Mouse (Mus musculus) cerebellum, postnatal 4 days (tissue): ENCODE results near the gene Capza2.
"Not testable (repeated sequence)": the region's sequence is repeated elsewhere in the genome, so short reads cannot be mapped to it uniquely, and the experiment has no call there.

Experiments used
- DNase-seq, 2 experiments: peaks; one replicate each; pipeline ENCODE4 v3.0.0; 2022; ENCODE audit warnings: low spot score in 2 of 2, mixed read lengths in 1 of 2

The Capza2 gene

GRCm38 (mm10) chr6:17640031-17640430, 4.0 kb downstream of the Capza2 start:
- no peak for DNase-seq

GRCm38 (mm10) chr6:17642739-17643138, 6.7 kb downstream of the Capza2 start:
- no peak for DNase-seq

GRCm38 (mm10) chr6:17646107-17646506, 10.1 kb downstream of the Capza2 start:
- no peak for DNase-seq

- DNase-seq: no peak
Measured at GRCm38 (mm10) chr6:17652132-17652531, 16.1 kb downstream of the Capza2 start.

GRCm38 (mm10) chr6:17655080-17655479, 19.0 kb downstream of the Capza2 start:
- no peak for DNase-seq

GRCm38 (mm10) chr6:17657308-17657707, 21.3 kb downstream of the Capza2 start:
- DNase-seq: no peak

GRCm38 (mm10) chr6:17665348-17665747, 29.3 kb downstream of the Capza2 start:
- DNase-seq: no peak

GRCm38 (mm10) chr6:17666024-17666423, 30.0 kb downstream of the Capza2 start:
- no peak for DNase-seq

GRCm38 (mm10) chr6:17667813-17668212, 31.8 kb downstream of the Capza2 start:
- no peak for DNase-seq

GRCm38 (mm10) chr6:17668334-17668733, 32.3 kb downstream of the Capza2 start:
- DNase-seq: no peak

GRCm38 (mm10) chr6:17669826-17670225, 33.8 kb downstream of the Capza2 start:
- no peak for DNase-seq

GRCm38 (mm10) chr6:17675019-17675756, 39.2 kb downstream of the Capza2 start:
- DNase-seq: peak; percentile 38 to 57

GRCm38 (mm10) chr6:17677008-17677407, 41.0 kb downstream of the Capza2 start:
- DNase-seq: no peak

- no peak for DNase-seq
Measured at GRCm38 (mm10) chr6:17680266-17680925, 44.4 kb downstream of the Capza2 start.

- no peak for DNase-seq
Measured at GRCm38 (mm10) chr6:17681810-17682209, 45.8 kb downstream of the Capza2 start.

GRCm38 (mm10) chr6:17688676-17689075, 52.6 kb downstream of the Capza2 start:
- DNase-seq: no peak

GRCm38 (mm10) chr6:17692647-17693046, 56.6 kb downstream of the Capza2 start, which contains the start of gene St7:
TSS of gene St7 (plus strand) at chr6:17692933.
- no peak for DNase-seq

- peak in 1 of 2 experiments; percentile 51 for DNase-seq
Measured at GRCm38 (mm10) chr6:17693726-17694549, 57.9 kb downstream of the Capza2 start.

GRCm38 (mm10) chr6:17694550-17694951, 58.5 kb downstream of the Capza2 start:
- peak; percentile 37 to 53 for DNase-seq

GRCm38 (mm10) chr6:17696321-17696734, 60.3 kb downstream of the Capza2 start:
- DNase-seq: peak; percentile 31 to 58

- DNase-seq: no peak
Measured at GRCm38 (mm10) chr6:17700936-17701612, 65.0 kb downstream of the Capza2 start.

GRCm38 (mm10) chr6:17704038-17704437, 68.0 kb downstream of the Capza2 start:
- not testable (repeated sequence) for DNase-seq
